Mouse (Mus musculus): Measurements from ENCODE around the gene Myo6. TPM values are rescaled to one million over a fixed set of nuclear protein-coding genes. Genes with fewer than 3 reads are reported as not detected.
A peak's percentile ranks its signal among the peaks of the same experiment; 100 is the strongest.

Gene Myo6
- polyA plus RNA-seq, 1 experiment from 2014 or later = 50.9 TPM

DNA sequence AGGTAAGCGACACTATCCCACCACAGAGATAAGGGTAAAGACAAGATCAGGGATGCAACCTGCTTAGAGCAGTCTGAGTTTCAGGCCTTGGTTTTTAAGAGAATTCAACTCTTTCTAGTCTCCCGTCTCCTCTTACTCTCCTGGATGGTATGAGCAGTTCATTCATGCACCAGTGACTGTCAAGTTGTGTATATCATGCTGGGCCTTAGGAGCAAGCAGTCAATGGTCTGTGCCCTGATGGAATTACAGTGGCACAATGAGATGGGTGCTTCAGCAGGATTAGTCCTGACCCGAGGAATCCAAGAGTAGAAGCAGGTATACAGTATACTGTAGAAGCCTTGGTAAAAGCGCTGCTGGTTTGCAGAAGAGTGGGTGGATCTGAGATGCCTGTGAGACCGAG is 50.7 kb downstream of the Myo6 start:
- H3K4me2 ChIP-seq (replicated peaks; ENCODE audit: low read depth) = no peak overlapping the region
- H3K27me3 ChIP-seq (replicated peaks; ENCODE audit: control insufficient read depth, insufficient read depth, low read length) = no peaks in the 10 kb centered on the region
- 87% methylated on average over 5 of the region's 5 CpGs for WGBS
- no peak overlapping the region for H3K9ac ChIP-seq (ENCODE audit: low read depth, low read length)
- TF ChIP-seq CTCF (IDR thresholded peaks at IDR 0.05; ENCODE audit: low read depth) = no peak
- H3K27ac ChIP-seq (ENCODE audit: low read depth, low read length) = no peak overlapping the region
- no peaks in the 10 kb centered on the region for H3K9me3 ChIP-seq (ENCODE audit: control insufficient read depth)
- 0 out of 2 replicates have a peak, but pooled peaks cover 4% of the 10 kb centered on the region for H3K36me3 ChIP-seq (ENCODE audit: control insufficient read depth, insufficient read depth)
- ATAC-seq = no peak
- H3K4me3 ChIP-seq (ENCODE audit: low read depth, low read length) = no peak overlapping the region
- H3K4me1 ChIP-seq (replicated peaks; ENCODE audit: control insufficient read depth, insufficient read depth, low read length) = no peaks in the 10 kb centered on the region

DNA sequence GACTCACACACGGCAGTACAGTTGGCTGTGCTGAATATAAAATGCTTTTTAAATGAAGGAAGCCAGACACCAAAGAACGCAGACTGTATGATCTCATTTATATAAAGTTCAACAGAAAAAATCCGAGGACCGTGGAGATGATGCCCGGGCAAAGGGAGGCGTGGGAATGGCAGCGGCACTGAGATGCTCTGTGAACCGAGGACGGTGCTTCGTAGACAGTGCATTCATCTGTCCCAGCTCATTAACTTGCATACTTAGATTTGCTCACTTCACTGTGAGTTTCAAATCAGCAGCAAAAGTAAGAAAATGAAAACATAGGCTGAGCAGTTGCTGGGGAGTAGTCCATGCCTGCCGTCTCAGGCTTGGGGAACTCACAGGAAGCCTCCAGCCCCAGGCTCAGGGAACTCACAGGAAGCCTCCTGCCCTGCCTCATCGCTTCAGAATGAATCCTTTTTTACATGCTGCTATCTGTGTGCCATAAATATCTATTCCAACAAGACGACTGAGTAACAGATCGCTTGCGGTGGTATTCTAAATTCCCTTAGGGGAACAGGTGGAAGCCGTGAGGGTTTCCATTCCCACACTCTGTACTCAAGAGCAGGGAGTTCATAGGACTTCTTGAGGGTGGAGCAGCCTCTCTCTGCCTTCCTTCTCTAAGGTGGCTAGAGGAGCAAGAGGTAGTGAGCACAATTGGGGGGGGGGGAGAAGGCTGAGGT is 52.1 kb downstream of the Myo6 start:
- no peak overlapping the region for H3K9ac ChIP-seq (ENCODE audit: low read depth, low read length)
- no peak overlapping the region for H3K4me2 ChIP-seq (replicated peaks; ENCODE audit: low read depth)
- H3K4me1 ChIP-seq (replicated peaks; ENCODE audit: control insufficient read depth, insufficient read depth, low read length) = no peaks in the 10 kb centered on the region
- TF ChIP-seq CTCF (IDR thresholded peaks at IDR 0.05; ENCODE audit: low read depth) = no peak
- H3K36me3 ChIP-seq (ENCODE audit: control insufficient read depth, insufficient read depth) = peaks cover 5% of the 10 kb centered on the region; the same call in 1 of the 2 replicates
- 76% methylated on average over 16 of the region's 16 CpGs for WGBS
- no peaks in the 10 kb centered on the region for H3K27me3 ChIP-seq (replicated peaks; ENCODE audit: control insufficient read depth, insufficient read depth, low read length)
- H3K9me3 ChIP-seq (ENCODE audit: control insufficient read depth) = no peaks in the 10 kb centered on the region
- H3K27ac ChIP-seq (ENCODE audit: low read depth, low read length) = no peak overlapping the region
- H3K4me3 ChIP-seq (ENCODE audit: low read depth, low read length) = no peak overlapping the region
- no peak for ATAC-seq

DNA sequence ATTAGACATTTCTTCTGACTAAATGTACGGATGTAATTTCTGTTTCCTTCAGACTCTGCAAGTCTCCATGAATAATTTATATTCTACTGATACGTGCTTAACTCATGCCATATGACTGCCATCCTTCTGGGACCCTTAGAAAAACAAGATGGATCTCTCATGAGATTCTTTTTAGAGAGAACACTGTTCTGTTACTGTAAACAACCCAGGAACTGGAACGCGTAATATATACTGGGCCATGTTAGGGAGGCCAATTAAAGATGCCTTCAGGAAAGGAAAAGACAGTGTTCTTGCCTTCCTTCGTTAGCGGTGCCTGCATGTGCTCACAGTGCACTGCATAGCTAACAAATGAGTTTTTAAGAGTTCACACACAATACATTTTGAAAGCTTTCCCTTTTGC is 53.9 kb downstream of the Myo6 start:
- no peak for ATAC-seq
- H3K9ac ChIP-seq (ENCODE audit: low read depth, low read length) = no peak overlapping the region
- H3K4me2 ChIP-seq (replicated peaks; ENCODE audit: low read depth) = no peak overlapping the region
- no peaks in the 10 kb centered on the region for H3K4me1 ChIP-seq (replicated peaks; ENCODE audit: control insufficient read depth, insufficient read depth, low read length)
- H3K36me3 ChIP-seq (ENCODE audit: control insufficient read depth, insufficient read depth) = peaks cover 19% of the 10 kb centered on the region
- no peak overlapping the region for H3K4me3 ChIP-seq (ENCODE audit: low read depth, low read length)
- no peaks in the 10 kb centered on the region for H3K9me3 ChIP-seq (ENCODE audit: control insufficient read depth)
- no peaks in the 10 kb centered on the region for H3K27me3 ChIP-seq (replicated peaks; ENCODE audit: control insufficient read depth, insufficient read depth, low read length)
- TF ChIP-seq CTCF (IDR thresholded peaks at IDR 0.05; ENCODE audit: low read depth) = no peak
- no peak overlapping the region for H3K27ac ChIP-seq (ENCODE audit: low read depth, low read length)
- 72% methylated on average over 6 of the region's 6 CpGs for WGBS

DNA sequence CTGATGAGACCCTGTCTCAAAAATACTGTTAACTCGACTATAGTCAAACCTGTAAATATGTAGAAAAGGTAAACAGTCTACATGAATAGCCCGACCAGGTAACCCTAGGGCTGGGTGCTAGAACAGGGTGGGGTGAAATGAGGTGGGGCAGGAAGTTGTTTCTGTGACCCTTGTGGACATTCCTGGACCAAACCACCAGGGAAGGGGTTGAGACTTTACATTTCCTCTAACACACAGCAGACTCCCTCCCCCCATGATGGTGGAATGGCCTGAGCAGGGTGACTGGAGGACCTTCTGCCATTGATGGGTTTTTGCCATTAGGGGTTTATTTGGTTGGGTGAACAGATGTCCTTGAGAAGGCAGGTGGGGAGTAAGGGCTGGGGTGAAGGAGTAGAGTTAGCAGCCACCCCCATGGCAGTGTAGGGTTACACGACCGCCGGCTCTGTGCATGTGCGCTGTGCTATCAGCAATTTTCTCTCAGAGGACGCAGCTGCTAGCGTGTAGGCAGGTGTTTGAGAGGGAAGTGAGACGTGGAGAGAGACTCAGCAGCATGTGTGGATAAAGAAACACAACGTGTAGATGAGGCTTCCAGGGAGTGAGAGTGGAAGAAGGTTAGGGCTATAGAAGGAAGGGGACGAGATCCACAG is 59.3 kb downstream of the Myo6 start:
- 73% methylated on average over 11 of the region's 11 CpGs for WGBS
- Histone ChIP-seq H3K27ac (ENCODE audit: low read depth, low read length) (no peak overlapping the region), H3K27me3 (replicated peaks; ENCODE audit: control insufficient read depth, insufficient read depth, low read length) (no peaks in the 10 kb centered on the region), H3K36me3 (ENCODE audit: control insufficient read depth, insufficient read depth) (peaks cover 22% of the 10 kb centered on the region), H3K4me2 (replicated peaks; ENCODE audit: low read depth) (no peak overlapping the region), H3K4me1 (replicated peaks; ENCODE audit: control insufficient read depth, insufficient read depth, low read length) (no peaks in the 10 kb centered on the region), H3K4me3 (ENCODE audit: low read depth, low read length) (no peak overlapping the region), H3K9ac (ENCODE audit: low read depth, low read length) (no peak overlapping the region), H3K9me3 (ENCODE audit: control insufficient read depth) (no peaks in the 10 kb centered on the region)
- ATAC-seq = peak; percentile 69; the same call in 1 of the 2 replicates
- TF ChIP-seq CTCF (IDR thresholded peaks at IDR 0.05; ENCODE audit: low read depth) = no peak

DNA sequence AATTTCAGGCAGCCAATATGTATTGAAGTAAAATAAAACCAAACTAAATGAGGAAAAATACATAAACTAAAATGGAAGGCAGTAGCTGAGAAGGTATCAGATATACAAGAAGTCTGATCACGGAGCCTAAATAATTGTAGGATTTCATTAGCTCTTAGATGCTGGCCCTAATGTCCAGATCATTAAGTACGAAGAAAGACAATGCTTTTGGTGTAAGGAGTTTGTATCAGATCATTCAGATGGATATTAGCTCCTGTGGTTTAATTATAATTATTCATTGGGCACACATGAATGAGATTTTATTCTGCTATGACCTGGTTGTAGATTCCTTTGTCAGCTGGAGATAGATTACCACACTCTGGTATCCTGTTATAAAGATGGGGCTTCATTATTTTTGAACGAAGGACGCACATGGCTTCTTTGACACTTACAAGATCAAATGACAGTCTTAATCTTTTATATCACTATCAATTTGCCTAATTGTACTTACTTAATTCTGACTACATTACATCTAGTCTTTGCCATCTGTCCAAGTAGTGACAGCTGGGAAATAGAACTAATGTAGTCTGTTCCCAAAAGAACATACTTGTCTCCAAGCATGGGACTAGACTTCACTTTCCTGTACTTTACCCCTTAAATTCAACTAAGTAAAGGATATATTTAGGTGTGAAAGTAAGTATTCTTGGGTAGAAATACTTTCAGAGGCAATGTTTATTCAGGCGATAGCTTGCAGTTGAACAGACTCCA is 61.9 kb downstream of the Myo6 start:
- Histone ChIP-seq H3K9ac (ENCODE audit: low read depth, low read length) (no peak overlapping the region), H3K27me3 (replicated peaks; ENCODE audit: control insufficient read depth, insufficient read depth, low read length) (no peaks in the 10 kb centered on the region), H3K9me3 (ENCODE audit: control insufficient read depth) (no peaks in the 10 kb centered on the region), H3K4me2 (replicated peaks; ENCODE audit: low read depth) (no peak overlapping the region), H3K36me3 (ENCODE audit: control insufficient read depth, insufficient read depth) (peaks cover 22% of the 10 kb centered on the region), H3K4me3 (ENCODE audit: low read depth, low read length) (no peak overlapping the region), H3K4me1 (replicated peaks; ENCODE audit: control insufficient read depth, insufficient read depth, low read length) (no peaks in the 10 kb centered on the region), H3K27ac (ENCODE audit: low read depth, low read length) (no peak overlapping the region)
- ATAC-seq = no peak
- no peak for TF ChIP-seq CTCF (IDR thresholded peaks at IDR 0.05; ENCODE audit: low read depth)
- WGBS = 96% methylated on average over 5 of the region's 5 CpGs

DNA sequence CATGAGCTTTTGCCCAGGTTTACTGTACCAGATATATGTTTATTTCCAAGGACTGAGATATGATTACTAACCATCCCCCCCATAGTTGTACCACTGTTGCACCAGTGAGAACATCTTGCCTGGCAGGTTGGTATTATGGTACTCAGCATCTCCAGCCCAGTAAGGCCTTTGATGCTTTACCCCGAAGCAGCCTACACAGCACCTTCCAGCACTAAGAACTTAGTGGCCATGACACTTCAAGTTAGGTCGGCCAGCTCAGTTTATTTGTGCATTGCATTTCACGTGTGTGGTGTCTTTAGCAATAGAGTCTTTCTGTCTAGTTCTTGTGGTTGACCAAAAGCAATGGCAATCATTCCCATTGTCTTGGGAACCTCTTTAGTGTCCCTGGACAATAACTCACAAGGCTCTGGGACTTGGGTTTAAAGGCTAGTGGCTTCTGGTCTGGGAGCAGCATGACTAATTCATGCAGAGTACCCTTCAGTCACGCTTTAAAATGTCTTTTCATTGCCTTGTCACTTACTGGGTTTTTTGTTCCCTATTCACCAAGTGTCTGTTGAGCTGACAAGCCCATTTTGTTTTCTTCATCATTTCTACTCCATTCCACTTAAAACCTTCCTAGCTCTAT is 69.1 kb downstream of the Myo6 start:
- TF ChIP-seq CTCF (IDR thresholded peaks at IDR 0.05; ENCODE audit: low read depth) = no peak
- Histone ChIP-seq H3K27me3 (replicated peaks; ENCODE audit: control insufficient read depth, insufficient read depth, low read length) (no peaks in the 10 kb centered on the region), H3K4me3 (ENCODE audit: low read depth, low read length) (no peak overlapping the region), H3K9ac (ENCODE audit: low read depth, low read length) (no peak overlapping the region), H3K9me3 (ENCODE audit: control insufficient read depth) (no peaks in the 10 kb centered on the region), H3K4me1 (replicated peaks; ENCODE audit: control insufficient read depth, insufficient read depth, low read length) (no peaks in the 10 kb centered on the region), H3K36me3 (ENCODE audit: control insufficient read depth, insufficient read depth) (no peaks in the 10 kb centered on the region), H3K4me2 (replicated peaks; ENCODE audit: low read depth) (no peak overlapping the region), H3K27ac (ENCODE audit: low read depth, low read length) (no peak overlapping the region)
- 90% methylated on average over 4 of the region's 4 CpGs for WGBS
- ATAC-seq = no peak

Measured in intestine, postnatal 0 days (tissue).